In the genomic region with DNA sequence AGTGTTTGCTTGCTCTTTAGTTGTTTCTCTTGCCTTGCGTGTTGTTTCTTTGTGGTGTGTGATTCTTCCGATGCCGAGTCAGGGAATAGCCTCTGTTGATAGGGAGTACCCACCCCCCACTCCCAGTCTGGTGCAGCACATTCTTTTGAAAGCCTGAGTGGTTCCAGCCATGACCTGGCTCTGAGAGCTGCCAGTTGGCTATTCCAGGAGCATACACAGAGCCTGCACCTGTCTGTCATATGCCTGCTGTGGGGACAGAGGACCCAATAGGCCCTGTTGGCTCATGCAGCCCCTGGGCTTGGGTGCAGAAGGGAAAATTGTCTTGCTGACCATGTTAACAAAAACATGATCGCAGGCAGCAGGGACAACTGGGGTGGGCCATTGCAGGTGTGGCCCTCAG, we compare ENCODE assay signal across 24 mouse cellular contexts.
DNase-seq lines count a peak whose midpoint lies in the region; ATAC-seq lines count a peak whose summit lies in the region.
"Had no signal": no experiment of that assay in that cellular context is flagged by ENCODE, and none has a peak within 500 bp of the region (broad histone marks: within the 10 kb centered on the region; RNA-seq: fewer than 3 reads in every experiment).

No protein-coding gene starts in this region.

- no peaks in the 10 kb centered on the region for H3K9me3 ChIP-seq in kidney, embryonic 15.5 days (replicated peaks)
- no peaks in the 10 kb centered on the region for H3K9me3 ChIP-seq in forebrain, embryonic 13.5 days (replicated peaks)
- H3K9me3 ChIP-seq: embryonic facial prominence, embryonic 12.5 days; embryonic facial prominence, embryonic 15.5 days; heart, embryonic 12.5 days; heart, embryonic 15.5 days; hindbrain, embryonic 13.5 days; intestine, embryonic 15.5 days had no signal

- 67% methylated on average over 4 of the region's 4 CpGs for WGBS in kidney, embryonic 15.5 days
- WGBS in forebrain, embryonic 13.5 days: 95% methylated on average over 4 of the region's 4 CpGs

- DNase-seq in cerebellum, postnatal 10 days: peak; percentile 64 to 74
- DNase-seq in cerebellum, adult 8-10 months: no peak
- no peak for DNase-seq in kidney, adult 8-10 months
- peak; percentile 41 for DNase-seq in left cerebral cortex, postnatal 4 days
- no peak for DNase-seq in left cerebral cortex, postnatal 10 days (ENCODE audit: extremely low spot score in 1 of 2, low spot score in 2 of 2)
- DNase-seq: adrenal gland, adult 2 months; adrenal gland, postnatal 14 days; cerebellum, adult 11 months; gastrocnemius, adult 2 months; gastrocnemius, postnatal 14 days; heart, adult 18-20 months; heart, postnatal 10 days; heart, postnatal 36 days had no signal

- H3K27me3 ChIP-seq in kidney, embryonic 15.5 days: no peaks in the 10 kb centered on the region
- H3K27me3 ChIP-seq in forebrain, embryonic 13.5 days: no peaks in the 10 kb centered on the region
- H3K27me3 ChIP-seq: embryonic facial prominence, embryonic 12.5 days; embryonic facial prominence, embryonic 15.5 days; heart, embryonic 12.5 days; heart, embryonic 15.5 days; hindbrain, embryonic 13.5 days; intestine, embryonic 15.5 days had no signal

- H3K27ac ChIP-seq in kidney, embryonic 15.5 days: no peak overlapping the region
- no peak overlapping the region for H3K27ac ChIP-seq in forebrain, embryonic 13.5 days
- H3K27ac ChIP-seq: embryonic facial prominence, embryonic 12.5 days; embryonic facial prominence, embryonic 15.5 days; gastrocnemius, adult 2 months; heart, embryonic 15.5 days; hindbrain, embryonic 10.5 days; hindbrain, embryonic 13.5 days; intestine, embryonic 15.5 days had no signal

- ATAC-seq in kidney, embryonic 15.5 days (replicated peaks; ENCODE audit: low FRiP score): 0 out of 2 replicates have a peak, but pooled peaks have one; percentile 40
- no peak for ATAC-seq in forebrain, embryonic 13.5 days
- ATAC-seq: forebrain, embryonic 16.5 days; hindbrain, embryonic 16.5 days; intestine, embryonic 15.5 days had no signal

- intact Hi-C loops in left cerebral cortex, postnatal 4 days (cut with DNase I): loop anchor here (10.0 kb wide), 1 partner anchor 318 kb away; no protein-coding TSS in a partner anchor
- intact Hi-C loops in left cerebral cortex, postnatal 10 days (cut with DNase I): no loop called here

- H3K9ac ChIP-seq in kidney, embryonic 15.5 days: no peak overlapping the region
- no peak overlapping the region for H3K9ac ChIP-seq in forebrain, embryonic 13.5 days
- H3K9ac ChIP-seq: embryonic facial prominence, embryonic 12.5 days; embryonic facial prominence, embryonic 15.5 days; heart, embryonic 12.5 days; heart, embryonic 15.5 days; hindbrain, embryonic 13.5 days; intestine, embryonic 15.5 days had no signal

- H3K36me3 ChIP-seq in kidney, embryonic 15.5 days: no peaks in the 10 kb centered on the region
- no peaks in the 10 kb centered on the region for H3K36me3 ChIP-seq in forebrain, embryonic 13.5 days (ENCODE audit: poor library complexity, severe bottlenecking)
- H3K36me3 ChIP-seq: embryonic facial prominence, embryonic 12.5 days; embryonic facial prominence, embryonic 15.5 days; heart, embryonic 12.5 days; heart, embryonic 15.5 days; intestine, embryonic 15.5 days had no signal

- no peak overlapping the region for H3K4me3 ChIP-seq in kidney, embryonic 15.5 days (replicated peaks)
- no peak overlapping the region for H3K4me3 ChIP-seq in forebrain, embryonic 13.5 days
- H3K4me3 ChIP-seq: embryonic facial prominence, embryonic 12.5 days; embryonic facial prominence, embryonic 15.5 days; gastrocnemius, adult 2 months; heart, embryonic 12.5 days; heart, embryonic 15.5 days; hindbrain, embryonic 10.5 days; hindbrain, embryonic 13.5 days; intestine, embryonic 15.5 days had no signal

- H3K4me1 ChIP-seq in kidney, embryonic 15.5 days: 0 out of 2 replicates have a peak, but pooled peaks cover 8% of the 10 kb centered on the region
- peaks cover 13% of the 10 kb centered on the region for H3K4me1 ChIP-seq in forebrain, embryonic 13.5 days
- H3K4me1 ChIP-seq: embryonic facial prominence, embryonic 12.5 days; embryonic facial prominence, embryonic 15.5 days; heart, embryonic 15.5 days; intestine, embryonic 15.5 days had no signal

- H3K4me2 ChIP-seq in kidney, embryonic 15.5 days: no peak overlapping the region
- no peak overlapping the region for H3K4me2 ChIP-seq in forebrain, embryonic 13.5 days
- H3K4me2 ChIP-seq: embryonic facial prominence, embryonic 12.5 days; embryonic facial prominence, embryonic 15.5 days; heart, embryonic 12.5 days; heart, embryonic 15.5 days; hindbrain, embryonic 13.5 days; intestine, embryonic 15.5 days had no signal

Comparison
In these comparisons a context has a peak if more than half of its experiments do, and no peak if none do; other contexts are left out.
1. DNase-seq: peak in cerebellum, postnatal 10 days (2 of 2) and left cerebral cortex, postnatal 4 days (single experiment); none in cerebellum, adult 8-10 months (single experiment), kidney, adult 8-10 months (0 of 2) and left cerebral cortex, postnatal 10 days (0 of 2).